Mouse (Mus musculus) embryonic facial prominence, embryonic 15.5 days (tissue): ENCODE data around the gene Fars2. TPM values are rescaled to one million over a fixed set of nuclear protein-coding genes. Genes with fewer than 3 reads are reported as not detected.

ENCODE experiments used
- ATAC-seq: fragments of 200-750 bp; cut with Nextera tagmentation; 2 replicates; pipeline ENCODE4 v1.8.0; 2017; ENCODE audit warnings: low read depth, moderate TSS enrichment; ENCODE audit not compliant: insufficient number of reproducible peaks, low FRiP score, low TSS enrichment
- H3K27ac ChIP-seq: fragments of 300-500 bp; sonication (generic); replicated peaks from 2 replicates; pipeline ENCODE4 v1.5.1; 2015; ENCODE audit warnings: mild to moderate bottlenecking, inconsistent platforms
- H3K27me3 ChIP-seq: fragments of 300-500 bp; sonication (generic); 2 replicates; pipeline ENCODE4 v1.6.1; 2015; ENCODE audit warnings: inconsistent platforms
- H3K36me3 ChIP-seq: fragments of 300-500 bp; sonication (generic); 2 replicates; pipeline ENCODE4 v1.6.1; 2015; ENCODE audit warnings: mild to moderate bottlenecking, inconsistent platforms
- H3K4me1 ChIP-seq: fragments of 300-500 bp; sonication (generic); 2 replicates; pipeline ENCODE4 v1.6.1; 2015; ENCODE audit warnings: inconsistent platforms
- H3K4me2 ChIP-seq: fragments of 300-500 bp; sonication (generic); replicated peaks from 2 replicates; pipeline ENCODE4 v1.6.1; 2015; ENCODE audit warnings: mild to moderate bottlenecking, inconsistent platforms
- H3K4me3 ChIP-seq: fragments of 300-500 bp; sonication (generic); replicated peaks from 2 replicates; pipeline ENCODE4 v1.5.1; 2015; ENCODE audit warnings: mild to moderate bottlenecking, inconsistent platforms
- H3K9ac ChIP-seq: fragments of 300-500 bp; sonication (generic); 2 replicates; pipeline ENCODE4 v1.6.1; 2015; ENCODE audit warnings: inconsistent platforms
- H3K9me3 ChIP-seq: fragments of 300-500 bp; sonication (generic); replicated peaks from 2 replicates; pipeline ENCODE4 v1.6.1; 2016; ENCODE audit warnings: inconsistent platforms
- WGBS: fragments of 180-500 bp; shearing (Covaris S2); methylation state at CpG from one replicate; pipeline ENCODE4 v1.1.7; 2015; 5-methylcytosine and 5-hydroxymethylcytosine counted together
- polyA plus RNA-seq: library from polyadenylated mRNA; unstranded; fragments of >200 nt; fragmentation: Nextera tagmentation; extraction: Ambion mirVana; gene quantifications from 2 replicates; pipeline ENCODE4 v1.2.1, GENCODE M21; 2015

Gene Fars2
- polyA plus RNA-seq, 1 experiment from 2014 or later, result 34.1 TPM

- Histone ChIP-seq H3K4me1 (no peaks in the 10 kb centered on the region), H3K4me2 (no peak overlapping the region), H3K9ac (no peak overlapping the region), H3K27me3 (no peaks in the 10 kb centered on the region), H3K4me3 (no peak overlapping the region), H3K9me3 (no peaks in the 10 kb centered on the region), H3K27ac (no peak overlapping the region), H3K36me3 (no peaks in the 10 kb centered on the region)
- 73% methylated on average over 3 of the region's 3 CpGs for WGBS
- no peak for ATAC-seq
Observed at GRCm38 (mm10) chr13:36552522-36553246, 435.5 kb downstream of the Fars2 start.

- WGBS, result 71% methylated on average over 5 of the region's 5 CpGs
- Histone ChIP-seq H3K36me3 (no peaks in the 10 kb centered on the region), H3K27me3 (no peaks in the 10 kb centered on the region), H3K4me3 (no peak overlapping the region), H3K4me2 (no peak overlapping the region), H3K9me3 (no peaks in the 10 kb centered on the region), H3K27ac (no peak overlapping the region), H3K4me1 (no peaks in the 10 kb centered on the region), H3K9ac (no peak overlapping the region)
- no peak for ATAC-seq
Observed at GRCm38 (mm10) chr13:36553247-36553642, 436.0 kb downstream of the Fars2 start.

- Histone ChIP-seq H3K36me3 (no peaks in the 10 kb centered on the region), H3K27me3 (no peaks in the 10 kb centered on the region), H3K9ac (no peak overlapping the region), H3K9me3 (no peaks in the 10 kb centered on the region), H3K4me3 (no peak overlapping the region), H3K27ac (no peak overlapping the region), H3K4me1 (no peaks in the 10 kb centered on the region), H3K4me2 (no peak overlapping the region)
- ATAC-seq, result peak; percentile 43; the same call in 1 of the 2 replicates
- WGBS, result 78% methylated on average over 1 of the region's 1 CpGs
Observed at GRCm38 (mm10) chr13:36554743-36555142, 437.5 kb downstream of the Fars2 start.

- H3K4me2 ChIP-seq, result no peak overlapping the region
- WGBS, result 64% methylated on average over 16 of the region's 16 CpGs
- H3K4me1 ChIP-seq, result no peaks in the 10 kb centered on the region
- no peaks in the 10 kb centered on the region for H3K36me3 ChIP-seq
- no peak overlapping the region for H3K4me3 ChIP-seq
- no peaks in the 10 kb centered on the region for H3K27me3 ChIP-seq
- no peaks in the 10 kb centered on the region for H3K9me3 ChIP-seq
- H3K27ac ChIP-seq, result no peak overlapping the region
- ATAC-seq, result no peak
- H3K9ac ChIP-seq, result no peak overlapping the region
Observed at GRCm38 (mm10) chr13:36562447-36563441, 445.5 kb downstream of the Fars2 start.

- no peak overlapping the region for H3K4me3 ChIP-seq
- no peak overlapping the region for H3K9ac ChIP-seq
- no peaks in the 10 kb centered on the region for H3K27me3 ChIP-seq
- H3K27ac ChIP-seq, result no peak overlapping the region
- H3K9me3 ChIP-seq, result no peaks in the 10 kb centered on the region
- no peaks in the 10 kb centered on the region for H3K36me3 ChIP-seq
- WGBS, result 39% methylated on average over 5 of the region's 6 CpGs
- no peak overlapping the region for H3K4me2 ChIP-seq
- ATAC-seq, result no peak
- H3K4me1 ChIP-seq, result no peaks in the 10 kb centered on the region
Observed at GRCm38 (mm10) chr13:36564764-36565315, 447.6 kb downstream of the Fars2 start.

- no peaks in the 10 kb centered on the region for H3K36me3 ChIP-seq
- no peak overlapping the region for H3K9ac ChIP-seq
- no peaks in the 10 kb centered on the region for H3K9me3 ChIP-seq
- no peak overlapping the region for H3K27ac ChIP-seq
- H3K4me2 ChIP-seq, result no peak overlapping the region
- 71% methylated on average over 4 of the region's 4 CpGs for WGBS
- H3K27me3 ChIP-seq, result peaks cover 6% of the 10 kb centered on the region; the same call in 1 of the 2 replicates
- H3K4me3 ChIP-seq, result no peak overlapping the region
- no peak for ATAC-seq
- peaks cover 8% of the 10 kb centered on the region; the same call in 1 of the 2 replicates for H3K4me1 ChIP-seq
Observed at GRCm38 (mm10) chr13:36576781-36577180, 459.6 kb downstream of the Fars2 start.

GRCm38 (mm10) chr13:36577916-36578568 lies 460.8 kb downstream of the Fars2 start:
- no peak for ATAC-seq
- H3K27ac ChIP-seq, result no peak overlapping the region
- peak overlapping the region; percentile 80 for H3K4me2 ChIP-seq
- no peaks in the 10 kb centered on the region for H3K9me3 ChIP-seq
- H3K4me3 ChIP-seq, result peak overlapping the region; percentile 54
- peaks cover 17% of the 10 kb centered on the region for H3K4me1 ChIP-seq
- peaks cover 6% of the 10 kb centered on the region for H3K27me3 ChIP-seq
- 48% methylated on average over 7 of the region's 7 CpGs for WGBS
- no peaks in the 10 kb centered on the region for H3K36me3 ChIP-seq
- no peak overlapping the region for H3K9ac ChIP-seq

- H3K4me1 ChIP-seq, result peaks cover 23% of the 10 kb centered on the region
- peak overlapping the region; percentile 54 for H3K4me3 ChIP-seq
Observed at GRCm38 (mm10) chr13:36578569-36579333, 461.5 kb downstream of the Fars2 start.

GRCm38 (mm10) chr13:36582406-36583070 lies 465.3 kb downstream of the Fars2 start:
- no peak overlapping the region for H3K4me3 ChIP-seq
- H3K4me1 ChIP-seq, result peaks cover 23% of the 10 kb centered on the region
- 9% methylated on average over 10 of the region's 10 CpGs for whole genome bisulfite sequencing
- H3K9ac ChIP-seq, result no peak overlapping the region
- H3K27ac ChIP-seq, result no peak overlapping the region
- H3K9me3 ChIP-seq, result no peaks in the 10 kb centered on the region
- ATAC-seq, result no peak
- H3K4me2 ChIP-seq, result peak overlapping the region; percentile 8
- H3K27me3 ChIP-seq, result peaks cover 6% of the 10 kb centered on the region
- no peaks in the 10 kb centered on the region for H3K36me3 ChIP-seq

More at GRCm38 (mm10) chr13:36578569-36579333, 461.5 kb downstream of the Fars2 start:
- H3K27me3 ChIP-seq, result peaks cover 6% of the 10 kb centered on the region
- H3K36me3 ChIP-seq, result no peaks in the 10 kb centered on the region
- ATAC-seq, result peak; percentile 93
- H3K27ac ChIP-seq, result peak overlapping the region; percentile 39; the same call in 1 of the 2 replicates
- no peaks in the 10 kb centered on the region for H3K9me3 ChIP-seq
- H3K9ac ChIP-seq, result peak overlapping the region; percentile 28
- H3K4me2 ChIP-seq, result peak overlapping the region; percentile 80
- 2% methylated on average over 41 of the region's 41 CpGs for WGBS
